ENCODE assay signal across 15 mouse cellular contexts in genomic region chr10:9061979-9062378, GRCm38 (mm10).
"Had no signal": no experiment of that assay in that cellular context is flagged by ENCODE, and none has a peak within 500 bp of the region (broad histone marks: within the 10 kb centered on the region; RNA-seq: fewer than 3 reads in every experiment).

No protein-coding gene starts in this region.

- H3K9ac ChIP-seq: neural tube, embryonic 15.5 days; stomach, embryonic 15.5 days had no signal

- H3K27ac ChIP-seq: neural tube, embryonic 15.5 days; stomach, embryonic 15.5 days; stomach, postnatal 0 days had no signal

- H3K4me2 ChIP-seq: neural tube, embryonic 15.5 days; stomach, embryonic 15.5 days had no signal

- DNase-seq: retina, postnatal 1 day; right cerebral cortex, adult 18-20 months; right cerebral cortex, postnatal 14 days; right cerebral cortex, postnatal 25 days; right cerebral cortex, postnatal 4 days; spleen, adult 18-20 months; thymus, adult 18-20 months; thymus, adult 2 months; thymus, postnatal 14 days; thymus, postnatal 25 days; thymus, postnatal 36 days; thymus, postnatal 4 days had no signal

- H3K9me3 ChIP-seq: neural tube, embryonic 15.5 days; stomach, embryonic 15.5 days had no signal

- H3K4me3 ChIP-seq: neural tube, embryonic 15.5 days; stomach, embryonic 15.5 days had no signal

- H3K27me3 ChIP-seq: neural tube, embryonic 15.5 days; stomach, embryonic 15.5 days had no signal

- H3K4me1 ChIP-seq: neural tube, embryonic 15.5 days; stomach, embryonic 15.5 days had no signal

- H3K36me3 ChIP-seq: neural tube, embryonic 15.5 days; stomach, embryonic 15.5 days had no signal
